Mouse (Mus musculus) urinary bladder, postnatal 25 days (tissue): ENCODE measurements around the gene Sgpl1.
"Not testable (repeated sequence)": the region's sequence is repeated elsewhere in the genome, so short reads cannot be mapped to it uniquely, and the experiment has no call there.

Source experiments
- DNase-seq: peaks from one replicate; pipeline ENCODE4 v3.0.0; 2022; ENCODE audit warnings: low spot score

Gene Sgpl1

GRCm38 (mm10) chr10:61155611-61156010 is 8.1 kb upstream of the Sgpl1 start:
- DNase-seq, result no peak

- no peak for DNase-seq
These were observed 4.6 kb upstream of the Sgpl1 start for GRCm38 (mm10) chr10:61152131-61152530.

DNA sequence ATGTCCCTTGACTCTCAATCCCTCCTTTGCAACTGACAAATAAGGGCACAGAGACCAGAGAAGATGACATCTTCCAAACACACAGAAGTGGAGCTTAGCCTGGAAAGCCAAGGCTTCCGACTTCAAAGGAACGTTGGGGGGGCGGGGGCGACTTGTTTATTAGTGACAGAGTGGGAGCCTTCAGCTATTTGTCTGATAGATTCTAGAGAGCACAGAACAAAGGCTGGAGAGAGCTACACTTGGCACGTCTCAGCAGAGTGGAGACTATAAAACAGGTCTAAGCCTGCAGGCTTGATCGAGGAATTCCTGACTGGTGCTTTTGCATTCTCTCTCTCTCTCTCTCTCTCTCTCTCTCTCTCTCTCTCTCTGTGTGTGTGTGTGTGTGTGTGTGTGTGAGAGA is 3.1 kb upstream of the Sgpl1 start:
- DNase-seq, result no peak

DNA sequence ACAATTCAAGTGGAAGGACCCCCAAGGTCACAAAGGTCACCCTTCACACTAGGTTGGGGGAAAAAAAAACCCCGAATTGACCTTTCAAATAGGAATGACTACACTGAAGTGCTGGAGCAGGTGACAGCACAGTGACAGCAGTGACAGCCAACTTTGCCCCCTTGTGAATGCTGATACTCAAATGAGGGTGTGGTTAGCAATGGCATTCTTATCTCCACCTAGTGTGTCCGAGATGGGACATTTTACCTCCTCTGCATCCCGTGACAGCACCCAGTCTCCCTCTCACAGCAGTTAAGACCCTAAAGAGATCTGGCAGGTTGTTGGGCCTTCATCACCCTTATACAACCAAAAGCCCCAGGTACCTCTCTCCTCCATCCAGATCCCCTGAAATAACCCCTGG is 2.0 kb upstream of the Sgpl1 start:
- DNase-seq, result no peak

DNA sequence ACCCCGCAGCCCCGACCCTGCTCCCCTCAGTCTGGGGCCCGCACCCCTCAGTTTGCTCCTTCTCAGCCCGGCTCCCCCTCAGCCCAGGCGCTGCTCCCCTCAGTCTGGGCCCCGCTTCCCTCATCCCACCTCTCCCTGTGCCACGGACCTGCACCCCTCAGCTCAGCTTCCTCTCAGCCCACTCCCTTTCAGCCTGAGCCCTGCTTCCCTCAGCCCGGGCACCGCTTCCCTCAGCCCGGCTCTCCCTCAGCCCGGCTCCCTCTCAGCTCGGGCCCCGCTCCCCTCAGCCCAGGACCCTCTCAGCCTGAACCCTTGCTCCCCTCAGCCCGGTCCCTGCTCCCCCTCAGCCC is 721 bp downstream of the Sgpl1 start:
- DNase-seq, result no peak

- DNase-seq, result peak; percentile 45
These were observed 1.2 kb downstream of the Sgpl1 start for GRCm38 (mm10) chr10:61146119-61146806.

GRCm38 (mm10) chr10:61145766-61146118 is 1.8 kb downstream of the Sgpl1 start:
- DNase-seq, result no peak

DNA sequence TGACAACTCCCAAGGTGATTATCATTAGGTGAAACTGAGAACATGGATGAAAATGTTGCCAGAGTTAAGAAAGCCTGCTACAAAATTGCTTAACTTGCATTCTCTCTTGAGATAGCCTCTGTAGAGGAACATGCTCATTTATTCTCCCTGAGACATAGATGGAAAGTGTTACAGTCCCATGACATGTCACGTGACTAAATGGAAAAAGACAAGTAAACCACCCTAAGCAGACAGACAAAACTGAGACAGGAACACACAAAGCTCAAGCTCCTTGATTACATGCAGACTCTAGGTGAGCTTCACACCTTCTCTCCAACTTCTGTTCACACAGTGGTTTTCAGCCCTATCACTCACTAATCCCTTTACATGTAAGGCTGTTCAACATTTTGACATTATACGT is 4.2 kb downstream of the Sgpl1 start:
- no peak for DNase-seq

DNA sequence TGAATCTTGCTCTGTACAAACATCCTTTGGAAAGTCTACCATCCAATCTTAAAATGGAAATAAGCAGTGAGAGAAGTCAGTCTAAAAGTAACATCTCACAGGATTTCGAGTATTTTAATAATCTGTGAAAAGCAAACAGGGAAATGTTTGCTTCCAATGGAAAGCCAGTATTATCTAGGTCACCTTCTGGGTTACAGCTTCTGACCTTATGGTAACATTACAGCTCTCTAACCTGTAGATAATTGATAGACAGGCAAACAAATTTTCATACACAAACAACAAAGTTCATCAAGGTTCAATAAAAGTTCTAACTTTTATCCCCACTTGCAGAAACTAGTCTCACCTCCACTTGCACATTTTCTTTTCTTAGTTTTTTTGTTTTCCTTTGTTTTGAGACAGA is 9.9 kb downstream of the Sgpl1 start:
- no peak for DNase-seq

DNA sequence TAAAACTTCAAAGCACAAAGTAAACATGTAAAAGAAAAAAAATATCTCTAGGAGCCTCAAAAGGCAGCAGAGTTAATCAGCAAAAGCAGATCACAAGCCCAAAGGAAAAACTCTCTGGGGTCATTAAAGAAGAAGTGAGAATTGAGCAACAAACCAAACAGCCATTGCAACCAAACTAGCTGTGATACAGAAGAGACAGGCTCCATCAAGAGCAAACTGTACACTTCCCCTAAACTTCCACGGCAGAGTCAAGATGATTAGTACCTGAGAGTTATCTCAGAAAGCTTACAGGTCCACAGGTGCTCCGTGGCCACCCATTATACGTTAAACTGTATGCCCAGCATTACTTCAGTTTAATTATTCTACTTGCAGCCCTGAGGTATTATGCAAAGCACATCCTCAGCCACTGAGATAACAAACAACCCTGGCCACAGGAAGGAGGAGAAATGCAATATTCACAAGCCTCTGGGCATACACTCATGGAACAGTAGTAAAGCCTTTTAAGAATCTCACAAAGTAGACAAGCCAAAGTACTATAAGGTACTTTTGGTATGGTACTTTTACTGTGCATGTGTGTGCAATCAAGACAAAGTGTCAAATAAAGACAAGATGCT is 12.2 kb downstream of the Sgpl1 start:
- no peak for DNase-seq

GRCm38 (mm10) chr10:61134041-61134440 is 13.5 kb downstream of the Sgpl1 start:
- no peak for DNase-seq

- DNase-seq, result no peak
These were observed 16.5 kb downstream of the Sgpl1 start for GRCm38 (mm10) chr10:61130959-61131358.

DNA sequence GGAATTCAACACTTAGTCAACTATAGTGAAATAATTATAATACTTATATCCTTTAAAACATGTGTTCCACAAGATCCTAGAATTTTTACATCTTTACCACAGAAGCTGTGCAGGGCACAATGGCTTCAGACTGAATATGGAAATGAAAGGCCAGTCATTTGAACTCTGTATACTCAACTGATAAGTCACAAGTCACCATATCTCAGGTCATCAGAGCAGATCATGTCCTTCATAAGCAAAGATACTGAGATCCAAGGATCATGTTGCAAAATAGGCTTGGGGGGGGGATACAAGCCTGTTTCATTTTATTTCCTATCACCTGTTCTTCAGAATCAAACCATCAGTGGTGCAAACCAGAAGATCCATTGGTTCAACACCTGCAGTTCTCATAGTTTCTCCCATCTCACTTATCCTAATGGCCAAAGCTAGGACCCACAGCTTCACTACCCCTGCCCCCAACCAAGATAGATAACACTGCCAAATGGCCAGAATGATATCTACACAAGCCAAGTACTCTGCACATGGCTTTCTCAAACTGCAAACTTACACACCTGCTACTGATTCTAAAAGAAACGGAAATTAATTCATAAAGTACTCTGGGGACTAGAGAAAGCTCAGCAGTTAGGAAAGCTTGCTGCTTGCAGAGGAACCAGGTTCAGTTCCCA is 18.7 kb downstream of the Sgpl1 start:
- no peak for DNase-seq

DNA sequence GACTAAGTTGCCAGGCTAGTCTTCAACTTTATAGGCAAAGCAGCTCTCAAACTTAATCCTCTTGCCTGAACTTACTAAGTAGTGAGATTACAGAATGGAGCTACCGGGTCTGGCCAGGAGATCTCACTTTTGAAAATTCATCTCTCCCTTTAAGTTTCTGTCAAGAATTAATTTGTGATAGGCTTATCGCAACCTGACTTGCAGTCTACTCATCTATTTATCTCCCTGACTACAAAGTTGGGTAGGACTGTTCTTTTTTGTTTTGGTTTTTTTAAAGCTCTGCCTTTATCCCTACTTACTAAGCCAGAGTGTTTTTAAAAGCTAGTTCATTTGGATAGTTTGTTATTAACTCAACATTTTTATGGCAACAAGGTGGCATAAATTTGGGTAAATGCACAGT is 23.0 kb downstream of the Sgpl1 start:
- no peak for DNase-seq

DNA sequence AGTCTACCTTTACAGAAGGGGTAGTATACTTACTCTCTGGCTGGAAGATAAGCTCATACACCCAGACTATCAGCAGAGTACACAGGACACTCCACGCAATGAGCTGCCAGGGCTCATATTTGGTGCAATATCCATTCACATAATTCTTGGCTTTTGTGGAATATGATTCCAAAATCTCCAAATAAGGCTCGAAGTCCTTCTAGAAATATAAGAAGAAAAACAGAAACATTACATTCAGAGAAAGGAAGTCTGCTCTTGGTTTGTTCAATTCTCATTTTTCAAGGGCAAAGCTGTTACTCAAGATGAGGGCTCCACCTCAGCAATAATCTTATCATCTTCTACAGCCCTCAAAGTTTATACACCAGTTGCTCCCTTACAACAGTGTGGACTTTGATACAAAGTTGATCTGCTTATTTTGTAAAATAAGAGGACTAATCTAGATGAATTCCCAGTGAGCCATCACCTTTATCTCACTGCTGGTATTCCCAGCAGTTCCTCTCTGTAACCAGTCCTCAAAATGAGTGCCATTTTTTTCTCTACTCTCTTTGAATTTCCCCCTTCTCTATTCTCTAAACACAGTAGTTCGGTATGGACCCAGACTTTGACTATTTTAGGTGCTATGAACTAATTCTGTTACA is 24.1 kb downstream of the Sgpl1 start:
- no peak for DNase-seq

GRCm38 (mm10) chr10:61121732-61122131 is 25.8 kb downstream of the Sgpl1 start:
- DNase-seq, result not testable (repeated sequence)

- DNase-seq, result no peak
These were observed 33.2 kb downstream of the Sgpl1 start for GRCm38 (mm10) chr10:61114246-61114720.

GRCm38 (mm10) chr10:61103564-61104114 is 43.9 kb downstream of the Sgpl1 start:
- no peak for DNase-seq

DNA sequence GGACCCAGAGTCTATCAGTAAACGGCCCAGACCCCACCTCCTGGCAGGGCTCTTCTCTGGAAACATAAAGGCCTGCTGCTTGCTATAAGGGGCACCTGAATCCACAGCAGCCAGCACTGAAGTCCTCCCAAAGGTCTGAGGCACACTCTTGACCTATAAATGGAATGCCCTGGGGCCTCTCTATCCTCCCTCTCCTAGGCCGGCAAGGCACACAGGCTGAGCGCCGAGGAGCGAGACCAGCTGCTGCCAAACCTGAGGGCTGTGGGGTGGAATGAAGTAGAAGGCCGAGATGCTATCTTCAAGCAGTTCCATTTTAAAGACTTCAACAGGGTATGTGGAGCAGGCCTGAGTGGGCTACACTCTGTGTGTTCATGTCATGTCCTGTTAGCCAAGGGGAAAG is 55.6 kb downstream of the Sgpl1 start:
- DNase-seq, result no peak

- DNase-seq, result peak; percentile 31
These were observed 58.0 kb downstream of the Sgpl1 start, which contains the start of gene Pcbd1 for GRCm38 (mm10) chr10:61089170-61090142. Pcbd1 (plus strand) TSS chr10:61089331.

GRCm38 (mm10) chr10:61088468-61088867 is 59.0 kb downstream of the Sgpl1 start:
- DNase-seq, result no peak
